Mouse (Mus musculus) myocyte (in vitro differentiated cells): Measurements from ENCODE around the gene Chn1.

Experiments
- POLR2A ChIP-seq: IDR thresholded peaks from one replicate; pipeline ENCODE4 v1.6.1; 2011; ENCODE audit warnings: low read depth, mild to moderate bottlenecking, control low read depth, moderate library complexity; ENCODE audit not compliant: insufficient read length
- REST ChIP-seq: IDR thresholded peaks from one replicate; pipeline ENCODE4 v1.6.1; 2011; ENCODE audit warnings: mild to moderate bottlenecking, control low read depth, moderate library complexity; ENCODE audit not compliant: insufficient read depth, insufficient read length

- TF ChIP-seq REST (no peak), POLR2A (no peak)
These were observed 33.9 kb downstream of the Chn1 start for GRCm38 (mm10) chr2:73741286-73741685.
